Mouse (Mus musculus): ENCODE measurements around the gene Lum. TPM values are rescaled to one million over a fixed set of nuclear protein-coding genes. Genes with fewer than 3 reads are reported as not detected.

Gene Lum
- polyA plus RNA-seq (2012; ENCODE audit: low replicate concordance): not detected in 2 replicates

DNA sequence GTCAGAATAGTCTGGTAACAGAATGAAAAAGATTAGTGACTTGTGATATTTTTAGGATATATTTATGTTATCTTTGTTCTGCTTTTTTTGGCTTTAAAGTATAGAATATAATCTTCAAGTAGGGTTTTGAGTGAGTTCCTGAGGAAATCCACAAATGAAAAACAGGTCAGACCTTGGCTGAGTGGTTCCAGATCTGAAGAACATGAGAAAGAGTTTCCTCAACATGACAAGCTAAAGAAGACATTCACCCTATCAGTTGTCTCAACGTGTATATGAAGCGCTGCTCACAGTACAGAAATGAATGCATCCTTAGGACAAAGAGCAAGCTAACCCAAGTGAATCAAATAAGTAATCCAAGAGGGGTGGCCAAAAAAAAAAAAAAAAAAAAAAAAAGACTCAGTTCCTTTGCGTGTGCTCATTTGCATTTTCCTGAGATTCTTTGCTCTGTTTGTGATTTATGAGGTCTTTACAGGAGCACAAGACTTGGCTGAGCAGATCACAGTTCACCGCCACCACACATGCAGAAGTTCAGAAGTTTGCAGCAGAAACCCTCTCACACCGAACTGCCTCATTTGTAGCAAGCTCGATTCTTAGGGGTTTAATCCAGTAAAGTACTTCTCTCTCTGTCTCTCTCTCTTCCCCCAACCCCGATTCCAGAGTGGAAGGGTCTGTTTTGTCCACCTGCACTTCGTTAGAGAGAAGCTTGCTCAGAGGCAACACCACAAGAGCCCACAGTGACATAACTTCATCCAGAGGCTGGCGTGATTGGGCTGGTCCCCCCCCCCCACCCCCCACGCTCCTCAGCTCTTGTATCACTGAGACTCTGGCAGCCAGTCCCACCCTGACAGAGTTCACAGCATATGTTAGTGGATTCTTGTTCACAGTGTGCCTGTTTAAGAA lies at the start of gene Lum:
TSS of gene Lum (plus strand) at position 172 of the 900 bp plus-strand sequence.

DNA sequence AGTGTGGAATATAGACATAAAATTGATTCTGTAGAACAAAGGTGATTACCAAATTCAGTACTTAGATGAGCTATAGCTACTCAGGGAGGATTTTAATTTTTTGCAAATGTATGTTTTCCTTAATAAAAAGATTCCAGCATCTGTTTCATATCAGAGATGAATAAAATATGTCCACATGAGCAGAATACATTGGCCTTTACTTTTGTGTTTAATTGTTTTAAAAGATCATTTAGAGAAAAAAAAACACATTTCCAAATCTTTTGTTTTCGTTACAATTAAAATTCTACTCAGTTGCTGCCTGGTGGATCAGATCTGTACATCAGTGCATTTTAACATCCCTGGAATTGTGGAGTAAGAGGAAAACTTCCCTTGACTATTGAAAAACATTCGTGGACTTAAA lies 41.7 kb downstream of the Lum start, which contains the start of gene Kera:
TSS of gene Kera (plus strand) at position 301 of the 400 bp plus-strand sequence.

Other genes with a start within 250 kb of the Lum start
- 0.09 TPM in 1 of 2 replicates, not detected in the other for gene Dcn, start 85.5 kb upstream of the Lum start, polyA plus RNA-seq (2012; ENCODE audit: low replicate concordance)
- not detected in 2 replicates for gene Kera, start 41.8 kb downstream of the Lum start, polyA plus RNA-seq (2012; ENCODE audit: low replicate concordance)
- not detected in 2 replicates for gene Epyc, start 78.9 kb downstream of the Lum start, polyA plus RNA-seq (2012; ENCODE audit: low replicate concordance)
- not detected in 2 replicates for gene Ccer1, start 127.9 kb downstream of the Lum start, polyA plus RNA-seq (2012; ENCODE audit: low replicate concordance)
- gene C030005K15Rik, start 161.6 kb downstream of the Lum start, polyA plus RNA-seq (2012; ENCODE audit: low replicate concordance): not detected in 2 replicates